In the genomic region with DNA sequence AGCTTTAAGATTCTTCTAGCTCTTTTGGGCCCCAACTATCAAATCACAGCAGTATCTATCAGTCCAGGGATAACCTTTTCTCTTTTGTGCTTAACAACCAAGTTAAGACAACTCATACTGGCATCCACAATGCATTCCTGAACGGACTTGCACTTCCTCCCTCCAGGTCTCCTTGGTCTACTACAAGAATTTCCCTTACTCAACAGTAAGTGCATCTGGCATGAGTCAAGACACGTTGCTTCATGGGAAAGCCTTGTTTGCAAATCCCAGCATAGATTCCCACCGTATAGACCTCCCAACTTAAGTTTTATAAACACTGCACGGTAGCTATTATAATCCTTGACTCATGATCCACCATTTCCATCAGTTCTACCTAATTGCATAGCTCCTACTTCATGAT, we compare ENCODE assay signal across 17 mouse cellular contexts.
"Had no signal": no experiment of that assay in that cellular context is flagged by ENCODE, and none has a peak within 500 bp of the region (broad histone marks: within the 10 kb centered on the region; RNA-seq: fewer than 3 reads in every experiment).

No protein-coding gene starts in this region.

- H3K36me3 ChIP-seq: midbrain, embryonic 10.5 days; midbrain, embryonic 12.5 days; midbrain, embryonic 15.5 days; neural tube, embryonic 13.5 days; neural tube, embryonic 15.5 days had no signal

- H3K9me3 ChIP-seq: midbrain, embryonic 10.5 days; midbrain, embryonic 12.5 days; midbrain, embryonic 15.5 days; neural tube, embryonic 13.5 days; neural tube, embryonic 15.5 days had no signal

- DNase-seq: lung, adult 18-20 months; lung, embryonic 14.5 days; lung, postnatal 4 days; retina, postnatal 1 day; right cerebral cortex, adult 18-20 months; right cerebral cortex, postnatal 25 days; right cerebral cortex, postnatal 4 days; spleen, adult 18-20 months; thymus, adult 18-20 months; thymus, postnatal 14 days; thymus, postnatal 4 days had no signal

- H3K4me1 ChIP-seq: midbrain, embryonic 10.5 days; midbrain, embryonic 12.5 days; midbrain, embryonic 15.5 days; neural tube, embryonic 13.5 days; neural tube, embryonic 15.5 days had no signal

- ATAC-seq: midbrain, embryonic 15.5 days had no signal

- H3K4me3 ChIP-seq: midbrain, embryonic 10.5 days; midbrain, embryonic 12.5 days; midbrain, embryonic 15.5 days; neural tube, embryonic 13.5 days; neural tube, embryonic 15.5 days had no signal

- H3K4me2 ChIP-seq: lung, embryonic 14.5 days; midbrain, embryonic 12.5 days; midbrain, embryonic 15.5 days; neural tube, embryonic 13.5 days; neural tube, embryonic 15.5 days had no signal

- H3K9ac ChIP-seq: liver, embryonic 14.5 days; lung, embryonic 14.5 days; midbrain, embryonic 12.5 days; midbrain, embryonic 15.5 days; neural tube, embryonic 13.5 days; neural tube, embryonic 15.5 days had no signal

- H3K27me3 ChIP-seq: midbrain, embryonic 12.5 days; midbrain, embryonic 15.5 days; neural tube, embryonic 13.5 days; neural tube, embryonic 15.5 days had no signal

- H3K27ac ChIP-seq: liver, embryonic 14.5 days; midbrain, embryonic 10.5 days; midbrain, embryonic 12.5 days; midbrain, embryonic 15.5 days; neural tube, embryonic 13.5 days; neural tube, embryonic 15.5 days had no signal
